Mouse (Mus musculus) right cerebral cortex, postnatal 10 days (tissue): ENCODE results near the gene Prkg1.

Experiments used
- DNase-seq, 2 experiments: peaks; one replicate each; pipeline ENCODE4 v3.0.0; 2021; ENCODE audit warnings: low spot score in 2 of 2

The Prkg1 gene

DNA sequence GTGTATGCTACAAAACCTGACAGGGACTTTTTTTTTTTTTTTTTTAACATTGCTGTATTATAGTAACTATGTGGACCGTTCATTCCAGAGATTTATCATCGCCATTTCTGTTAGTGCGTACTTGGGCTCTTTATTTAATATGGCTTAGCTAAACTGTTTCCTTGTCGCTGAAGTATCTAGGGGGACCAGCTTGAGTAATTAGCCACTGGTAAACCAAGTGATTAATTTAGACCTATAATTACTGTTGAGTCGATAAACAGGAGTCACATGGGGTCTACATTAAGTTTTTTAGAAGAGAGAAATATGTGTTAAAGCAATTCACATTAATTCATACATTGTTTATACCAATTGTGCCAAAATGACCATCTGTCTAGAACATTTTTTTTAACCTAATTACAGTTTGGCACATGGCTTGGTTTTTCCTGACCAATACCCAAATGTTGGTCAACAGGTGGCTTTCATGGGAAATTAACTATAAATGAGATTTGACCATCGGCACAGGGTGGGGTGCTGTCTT lies 605.8 kb downstream of the Prkg1 start:
- DNase-seq, result no peak

GRCm38 (mm10) chr19:31153399-31153798 lies 611.4 kb downstream of the Prkg1 start:
- DNase-seq, result no peak

DNA sequence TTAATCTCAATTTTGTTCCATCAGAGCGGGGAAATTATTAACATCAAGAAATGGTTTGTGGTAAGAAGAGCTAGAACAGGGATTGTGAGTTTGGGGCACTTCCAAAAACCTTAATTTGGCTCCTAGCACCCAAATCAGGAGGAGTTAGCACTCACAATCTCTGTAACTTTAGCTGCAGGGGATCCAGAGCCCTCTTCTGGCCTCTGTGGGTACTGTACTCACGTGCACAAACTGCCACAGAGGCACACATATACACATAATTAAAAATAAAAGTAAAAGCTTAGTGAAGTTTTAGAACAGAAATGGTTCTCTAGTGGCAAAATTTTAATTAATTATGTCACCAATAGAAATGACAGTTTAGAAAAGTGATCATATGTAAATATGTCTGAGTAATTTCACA lies 614.9 kb downstream of the Prkg1 start:
- no peak for DNase-seq

- no peak for DNase-seq
Measured at GRCm38 (mm10) chr19:31147457-31147856, 617.4 kb downstream of the Prkg1 start.

DNA sequence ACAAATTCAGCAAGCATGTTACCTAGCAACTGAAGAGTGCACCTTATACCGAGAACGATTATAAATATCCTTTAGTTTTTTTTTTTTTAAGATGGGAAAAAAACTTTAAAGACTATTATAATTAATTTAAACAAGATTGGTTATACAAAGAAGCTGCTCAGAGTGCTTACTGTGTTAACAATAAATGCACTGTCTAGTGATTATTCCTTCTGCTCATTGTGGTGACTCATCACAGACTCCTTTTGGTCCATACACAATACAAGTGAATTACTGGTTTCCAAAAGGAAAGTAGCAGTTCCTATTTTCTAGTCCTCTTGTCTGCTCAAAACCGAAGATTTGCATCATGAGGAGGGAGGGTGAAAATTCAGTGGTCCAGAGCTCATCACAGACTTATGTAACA lies 618.7 kb downstream of the Prkg1 start:
- no peak for DNase-seq

- DNase-seq, result peak in 1 of 2 experiments; percentile 27
Measured at GRCm38 (mm10) chr19:31141905-31142304, 622.9 kb downstream of the Prkg1 start.

DNA sequence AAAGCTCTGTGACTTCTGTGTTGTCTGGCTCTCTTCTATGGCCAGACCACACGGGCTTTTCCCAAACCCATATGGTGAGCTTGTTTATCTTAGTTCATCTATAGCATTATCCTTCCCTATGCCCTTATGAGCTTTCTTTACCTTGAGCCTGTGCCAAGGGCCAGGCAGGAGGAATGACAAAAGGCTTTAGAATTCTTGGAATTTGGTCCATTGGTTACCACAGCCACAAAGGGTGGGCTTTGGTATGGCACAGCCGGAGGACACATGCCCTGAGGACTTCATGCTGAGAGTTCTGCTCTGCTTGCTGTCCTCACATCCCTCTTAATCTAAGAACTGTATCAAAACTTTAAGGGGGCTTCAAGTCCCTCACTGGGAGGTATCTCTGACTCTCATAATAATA lies 628.5 kb downstream of the Prkg1 start:
- DNase-seq, result no peak

DNA sequence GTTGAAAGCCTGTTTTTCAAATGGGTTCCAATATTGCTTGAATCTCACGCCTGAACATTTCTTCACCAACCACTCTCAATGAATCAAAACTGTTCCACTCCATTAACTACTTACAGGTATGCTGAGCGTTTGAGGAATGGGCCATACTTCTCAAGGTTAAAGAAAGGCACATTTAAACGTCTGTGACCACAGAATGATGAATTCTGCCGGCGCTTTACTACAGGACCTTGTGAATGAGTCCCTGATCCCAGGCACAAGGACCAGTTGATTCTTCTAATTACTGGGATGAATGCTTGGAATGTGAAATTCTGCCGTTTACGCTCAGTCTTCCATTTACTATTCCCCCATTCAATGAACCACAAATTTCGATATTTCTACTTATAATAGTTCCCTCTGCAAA lies 632.2 kb downstream of the Prkg1 start:
- no peak for DNase-seq

DNA sequence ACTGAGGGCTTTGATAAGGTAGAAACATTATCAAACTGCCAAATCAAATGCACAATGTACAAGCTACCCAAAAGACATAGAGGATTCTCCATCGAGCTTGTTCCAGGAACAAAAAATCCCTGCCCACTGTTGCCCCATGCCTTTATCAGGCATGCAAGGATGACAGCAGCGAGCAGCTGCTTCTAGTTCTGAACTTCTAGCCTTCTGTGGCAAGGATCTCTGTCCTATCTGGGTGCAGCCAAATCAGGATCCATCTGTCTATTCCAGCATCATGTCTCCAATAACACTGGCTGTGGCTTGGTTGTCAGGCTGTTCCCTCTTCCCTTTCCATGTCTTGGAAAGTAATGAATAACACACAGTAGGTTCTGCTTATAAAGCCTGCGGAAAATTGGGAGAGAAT lies 640.2 kb downstream of the Prkg1 start:
- no peak for DNase-seq

- peak; percentile 39 to 64 for DNase-seq
Measured at GRCm38 (mm10) chr19:31114690-31115089, 650.1 kb downstream of the Prkg1 start.

GRCm38 (mm10) chr19:31106835-31107554 lies 657.8 kb downstream of the Prkg1 start:
- no peak for DNase-seq

DNA sequence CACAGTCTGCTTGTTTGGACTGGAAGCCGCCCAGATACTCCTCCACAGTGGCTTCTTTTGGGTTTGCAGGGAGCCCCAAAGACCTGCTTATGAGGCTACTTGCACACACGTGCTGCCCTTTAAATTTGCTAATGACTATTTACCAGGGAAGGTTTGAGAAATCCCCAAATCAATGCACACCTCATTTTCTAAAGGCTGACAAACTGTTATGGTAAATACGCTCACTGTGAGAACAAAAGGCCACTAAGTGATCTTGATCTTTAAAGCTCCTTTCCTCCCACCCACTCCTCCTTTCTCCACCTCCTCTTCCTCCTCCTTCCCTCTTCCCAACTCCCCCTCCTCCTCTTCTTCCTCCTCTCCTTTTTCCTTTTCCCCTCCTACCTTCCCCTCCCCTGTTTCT lies 658.8 kb downstream of the Prkg1 start:
- DNase-seq, result no peak

DNA sequence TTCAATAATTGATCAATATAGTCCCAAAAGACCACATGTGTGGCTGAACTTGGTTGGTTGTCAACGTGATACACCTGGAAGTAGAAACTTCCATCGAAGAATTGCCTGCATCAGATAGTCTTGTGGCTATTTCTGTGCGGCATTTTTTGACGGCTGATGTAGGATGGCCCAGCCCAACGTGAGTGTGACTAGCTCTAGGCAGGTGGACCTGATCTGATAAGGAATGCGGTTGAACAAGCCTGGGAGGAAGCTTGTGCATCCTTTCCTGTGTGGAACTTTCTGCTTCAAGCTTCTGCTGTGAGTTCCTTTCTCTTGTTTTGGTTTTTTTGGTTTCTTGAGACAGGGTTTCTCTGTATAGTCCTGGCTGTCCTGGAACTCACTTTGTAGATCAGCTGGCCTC lies 660.1 kb downstream of the Prkg1 start:
- no peak for DNase-seq

GRCm38 (mm10) chr19:31099369-31099768 lies 665.5 kb downstream of the Prkg1 start:
- no peak for DNase-seq

DNA sequence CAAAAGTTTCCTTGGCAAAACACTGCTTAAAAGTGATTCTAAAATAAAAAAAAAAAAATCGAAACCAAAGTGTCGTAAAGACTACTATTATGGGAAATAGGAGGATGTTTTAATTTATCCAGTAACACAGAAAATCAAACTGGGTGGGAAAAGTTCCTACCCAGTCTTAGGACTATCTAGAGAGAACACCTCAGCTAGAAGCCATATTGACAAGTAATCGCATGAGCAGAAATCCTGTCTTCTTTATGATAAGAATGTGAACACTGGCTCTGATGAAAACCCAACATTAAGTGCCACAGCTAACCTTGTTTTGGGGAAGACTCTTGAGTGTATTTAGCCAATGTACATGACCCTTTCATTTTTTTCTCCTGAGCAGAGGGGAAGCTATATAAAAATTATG lies 667.0 kb downstream of the Prkg1 start:
- no peak for DNase-seq

- peak; percentile 26 to 32 for DNase-seq
Measured at GRCm38 (mm10) chr19:31083761-31084160, 681.1 kb downstream of the Prkg1 start.

DNA sequence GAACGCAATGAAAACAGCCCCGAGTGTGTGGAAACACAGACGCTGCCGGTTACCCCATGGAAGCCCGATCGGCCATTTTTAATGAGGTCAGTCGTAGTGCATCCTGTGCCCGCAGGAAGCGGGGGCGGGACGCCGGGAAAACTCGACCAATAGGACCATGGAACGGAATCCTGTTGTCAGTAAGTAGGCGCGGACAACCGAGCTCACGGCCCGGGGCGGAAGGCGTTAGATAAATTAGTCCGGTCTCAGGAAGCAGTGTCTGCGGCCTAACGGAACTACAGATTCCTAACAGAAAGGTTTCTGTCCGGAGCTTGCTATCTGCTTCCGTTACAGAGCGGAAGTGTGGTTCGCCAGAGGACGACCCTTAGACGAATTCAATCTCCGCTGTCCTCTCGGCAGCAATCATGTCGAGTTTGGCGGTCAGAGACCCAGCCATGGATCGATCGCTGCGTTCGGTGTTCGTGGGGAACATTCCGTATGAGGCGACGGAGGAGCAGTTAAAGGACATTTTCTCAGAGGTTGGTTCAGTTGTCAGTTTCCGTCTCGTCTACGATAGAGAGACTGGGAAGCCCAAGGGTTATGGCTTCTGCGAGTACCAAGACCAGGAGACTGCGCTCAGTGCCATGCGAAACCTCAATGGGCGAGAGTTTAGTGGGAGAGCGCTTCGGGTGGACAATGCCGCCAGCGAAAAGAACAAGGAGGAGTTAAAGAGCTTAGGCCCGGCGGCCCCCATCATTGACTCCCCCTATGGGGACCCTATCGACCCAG lies 682.0 kb downstream of the Prkg1 start, which contains the start of gene Cstf2t:
Gene Cstf2t (plus strand): TSS at position 176 of the 768 bp plus-strand sequence.
- peak; percentile 100 for DNase-seq

GRCm38 (mm10) chr19:31082226-31082625 lies 682.6 kb downstream of the Prkg1 start:
- DNase-seq, result no peak

GRCm38 (mm10) chr19:31078241-31078640 lies 686.6 kb downstream of the Prkg1 start:
- no peak for DNase-seq

DNA sequence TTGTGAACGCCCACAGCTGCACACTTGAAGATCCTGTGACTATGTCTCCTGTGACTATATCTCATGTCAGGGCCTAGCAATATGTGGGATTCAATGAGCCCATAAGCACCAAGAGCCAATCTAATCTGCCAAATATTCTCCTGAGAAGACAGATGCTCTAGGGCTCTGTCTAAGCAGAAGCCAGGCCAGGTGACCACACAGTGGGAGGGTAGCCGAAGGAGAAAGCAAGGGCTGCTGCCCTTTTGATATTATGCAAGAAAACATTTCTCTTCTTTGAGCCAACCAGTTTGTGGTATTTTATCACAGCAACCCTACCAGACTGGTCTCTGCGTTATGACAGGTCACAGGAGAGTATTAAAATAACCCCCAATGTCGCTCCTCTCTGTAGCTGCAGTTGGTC lies 688.7 kb downstream of the Prkg1 start:
- DNase-seq, result no peak

- no peak for DNase-seq
Measured at GRCm38 (mm10) chr19:31074717-31075063, 690.1 kb downstream of the Prkg1 start.

DNA sequence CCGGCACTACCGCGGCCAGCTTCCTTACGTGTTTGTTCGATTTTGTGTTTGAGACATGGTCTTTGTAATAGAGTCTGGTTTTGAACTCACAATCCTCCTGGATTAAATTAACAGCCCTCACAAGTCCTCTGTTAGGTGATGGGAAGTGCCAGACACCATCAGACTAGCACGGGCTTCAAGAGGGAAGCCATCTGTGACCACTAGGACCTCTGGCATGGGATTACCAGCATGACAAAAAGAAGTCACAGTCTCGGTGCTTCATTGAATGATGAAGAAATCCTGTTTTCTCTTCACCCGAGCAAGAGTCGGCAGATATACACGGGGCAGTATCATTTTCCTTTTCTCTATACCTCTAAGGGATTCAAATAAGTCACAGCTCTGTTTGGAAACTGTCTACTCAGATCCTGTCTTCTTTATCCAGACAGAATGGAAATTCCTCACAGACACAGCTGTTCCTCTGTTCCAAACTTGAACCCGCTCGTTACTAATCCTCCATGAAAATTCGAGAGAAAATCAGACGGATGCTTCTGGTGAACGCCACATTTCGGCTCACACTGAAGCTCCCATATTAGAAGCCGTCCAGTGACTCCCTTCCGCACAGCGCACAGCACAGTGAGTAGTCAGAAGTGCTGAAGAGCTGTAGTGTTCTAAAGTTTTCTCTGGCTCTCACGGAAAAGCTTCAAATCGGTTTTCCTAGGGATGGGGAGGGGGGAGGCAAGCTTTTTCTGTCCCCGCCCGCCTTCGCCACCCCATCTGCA lies 690.7 kb downstream of the Prkg1 start:
- DNase-seq, result peak in 1 of 2 experiments; percentile 26
